Mouse (Mus musculus) spleen, postnatal 4 days (tissue): ENCODE measurements at regions not wholly inside any gene's neighbourhood (a gene's known extent, or its start where the extent isn't known, plus 50 kb on each side); places are given as distances from the start of the nearest gene placed in this dataset.

Source experiments
- DNase-seq, 2 experiments: peaks; one replicate each; pipeline ENCODE4 v3.0.0; 2022; ENCODE audit warnings: low spot score in 2 of 2

GRCm38 (mm10) chr2:51238992-51239391, 90.1 kb upstream of the Rnd3 start:
- no peak for DNase-seq

DNA sequence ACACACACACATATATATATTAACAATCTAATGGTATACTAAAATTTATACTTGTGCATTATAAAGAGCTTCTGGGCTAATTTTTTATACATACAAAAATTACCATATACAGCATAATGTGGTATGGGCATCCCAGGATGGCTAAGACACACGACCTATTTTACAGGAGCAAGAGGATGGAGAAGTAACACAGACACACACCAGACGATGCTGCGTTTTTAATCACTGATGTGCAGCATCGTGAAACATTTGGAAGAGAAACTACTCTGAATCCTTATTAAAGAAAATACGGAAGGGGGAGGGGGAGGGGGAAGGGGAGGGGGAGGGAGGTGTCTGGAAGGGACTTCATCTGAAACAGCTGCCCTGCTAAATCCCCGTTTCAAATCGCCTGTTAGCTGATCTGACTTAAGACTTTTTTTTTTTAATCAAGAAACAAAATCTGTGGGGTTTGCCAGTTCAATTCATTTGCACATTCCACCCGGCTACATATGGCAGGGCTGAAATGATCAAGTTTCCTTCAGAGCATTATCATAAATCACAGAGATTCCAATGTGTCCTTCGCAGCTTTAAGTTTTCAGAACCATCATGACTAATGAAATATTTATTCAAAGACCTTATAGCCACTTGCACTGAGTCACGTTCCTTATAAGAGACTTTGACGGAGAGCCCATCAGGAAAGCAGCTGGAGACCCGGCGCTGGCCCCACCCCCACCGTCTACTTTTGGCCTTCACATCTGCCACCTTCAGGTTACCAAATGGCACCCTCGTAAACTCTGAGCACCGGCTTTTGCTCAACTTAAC, 89.4 kb upstream of the Rnd3 start:
- DNase-seq, result no peak

GRCm38 (mm10) chr2:51237451-51237850, 88.5 kb upstream of the Rnd3 start:
- no peak for DNase-seq

- DNase-seq, result no peak
Measured at GRCm38 (mm10) chr2:51236852-51237251, 87.9 kb upstream of the Rnd3 start.

DNA sequence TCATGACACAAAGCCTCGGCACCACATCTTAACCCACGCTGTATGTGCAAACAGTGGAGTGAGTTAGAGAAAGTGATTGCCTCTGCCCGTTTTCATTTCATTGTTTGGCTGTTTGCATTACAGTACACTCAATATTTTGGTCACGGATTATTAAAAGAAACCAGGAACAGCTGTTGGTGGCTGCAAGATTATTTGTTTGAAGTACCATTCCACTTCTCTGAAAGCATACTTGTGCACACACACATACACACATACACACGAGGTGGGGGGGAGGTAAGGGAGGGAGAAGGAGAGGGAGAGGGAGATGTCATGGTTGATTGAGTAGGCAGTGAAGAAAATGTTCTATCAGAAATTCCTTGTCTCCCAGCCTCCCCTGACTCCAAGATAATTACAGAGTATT, 85.5 kb upstream of the Rnd3 start:
- DNase-seq, result no peak

DNA sequence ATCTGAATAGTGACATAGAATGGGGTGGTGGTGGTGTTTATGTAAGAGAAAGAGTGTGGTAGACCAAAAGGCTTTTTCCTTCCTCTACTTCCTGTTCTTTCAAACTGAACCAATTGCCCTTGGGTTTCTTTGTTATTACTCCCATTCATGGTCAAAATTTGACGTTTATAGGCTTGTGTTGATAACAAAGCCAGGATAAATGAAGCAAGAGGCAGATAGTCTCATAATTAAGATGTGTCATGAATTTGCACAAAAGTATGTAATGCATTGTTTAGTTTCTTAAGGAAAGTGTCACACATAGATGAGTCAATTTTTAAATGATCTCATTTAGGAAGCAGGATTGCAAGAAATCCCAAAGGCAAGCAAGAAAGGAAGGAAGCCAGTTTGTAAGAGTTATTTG, 73.9 kb upstream of the Rnd3 start:
- no peak for DNase-seq

DNA sequence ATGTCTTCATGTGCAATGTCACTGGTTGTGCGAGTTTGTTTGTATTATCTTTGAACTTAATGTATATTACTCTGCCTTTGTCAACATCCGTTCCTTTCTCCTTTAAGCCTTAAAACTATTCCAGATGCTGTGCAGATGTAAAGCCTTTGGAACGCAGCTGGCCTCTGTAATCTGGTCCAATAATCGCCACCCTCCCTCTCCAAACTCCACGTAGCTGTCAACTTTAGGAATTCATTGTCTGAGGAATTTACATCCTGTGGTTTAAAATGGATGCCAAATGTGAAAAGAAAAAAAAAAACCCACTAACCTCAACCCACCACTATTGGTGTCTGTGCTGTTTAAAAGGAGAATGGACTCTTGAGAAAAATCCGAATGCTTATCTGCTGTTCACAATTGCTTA, 70.8 kb upstream of the Rnd3 start:
- no peak for DNase-seq

- no peak for DNase-seq
Measured at GRCm38 (mm10) chr2:51207150-51208022, 58.5 kb upstream of the Rnd3 start.

DNA sequence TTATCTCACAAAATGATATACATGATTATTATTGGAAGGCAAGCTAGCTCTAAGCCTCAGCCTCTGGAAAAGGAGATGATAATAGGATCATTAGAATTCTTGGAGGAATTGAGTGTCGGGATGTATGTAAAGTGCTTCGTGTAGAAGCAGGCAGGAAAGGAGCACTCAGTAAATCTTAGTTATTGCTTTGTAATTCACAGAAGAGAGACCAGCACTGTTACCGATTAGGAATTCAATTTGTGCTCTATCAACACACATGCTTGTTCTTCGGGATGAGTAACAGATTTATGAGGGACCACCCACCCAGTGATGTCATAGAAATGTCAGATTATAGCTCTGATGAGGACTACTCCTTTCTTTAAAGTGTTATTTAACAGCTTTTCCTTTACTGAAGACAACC, 57.4 kb upstream of the Rnd3 start:
- DNase-seq, result no peak
